Mouse (Mus musculus) limb, embryonic 11.5 days (tissue): ENCODE data around the gene Col18a1. TPM values are rescaled to one million over a fixed set of nuclear protein-coding genes. Genes with fewer than 3 reads are reported as not detected.

Experiments
- ATAC-seq: fragments of 200-750 bp; cut with Nextera tagmentation; 2 replicates; pipeline ENCODE4 v1.8.0; 2017; ENCODE audit warnings: low read depth; ENCODE audit not compliant: insufficient number of reproducible peaks, low FRiP score, low TSS enrichment
- DNase-seq: peaks from one replicate; pipeline ENCODE4 v3.0.0-alpha.2; 2015; ENCODE audit warnings: low spot score
- H3K27ac ChIP-seq: fragments of 300-500 bp; sonication (generic); replicated peaks from 2 replicates; pipeline ENCODE4 v1.5.1; 2014; ENCODE audit warnings: low read depth, mild to moderate bottlenecking, low read length
- H3K27me3 ChIP-seq: fragments of 300-500 bp; sonication (generic); 2 replicates; pipeline ENCODE4 v1.6.1; 2014; ENCODE audit warnings: mild to moderate bottlenecking, low read length, mixed read lengths; ENCODE audit not compliant: control insufficient read depth, insufficient read depth
- H3K36me3 ChIP-seq: fragments of 300-500 bp; sonication (generic); 2 replicates; pipeline ENCODE4 v1.6.1; 2014; ENCODE audit warnings: mild to moderate bottlenecking, low read length, moderate library complexity, mixed read lengths; ENCODE audit not compliant: control insufficient read depth, insufficient read depth
- H3K4me1 ChIP-seq: fragments of 300-500 bp; sonication (generic); 2 replicates; pipeline ENCODE4 v1.6.1; 2014; ENCODE audit warnings: low read length, mixed read lengths; ENCODE audit not compliant: control insufficient read depth, insufficient read depth
- H3K4me2 ChIP-seq: fragments of 300-500 bp; sonication (generic); 2 replicates; pipeline ENCODE4 v1.6.1; 2014; ENCODE audit warnings: low read depth, mild to moderate bottlenecking, moderate library complexity; ENCODE audit not compliant: severe bottlenecking
- H3K4me3 ChIP-seq: fragments of 300-500 bp; sonication (generic); 2 replicates; pipeline ENCODE4 v1.5.1; 2014; ENCODE audit warnings: low read depth, low read length
- H3K9ac ChIP-seq: fragments of 300-500 bp; sonication (generic); 2 replicates; pipeline ENCODE4 v1.6.1; 2014; ENCODE audit warnings: mild to moderate bottlenecking, low read length
- H3K9me3 ChIP-seq: fragments of 300-500 bp; sonication (generic); 2 replicates; pipeline ENCODE4 v1.6.1; 2016; ENCODE audit warnings: low read length; ENCODE audit not compliant: control insufficient read depth
- WGBS: fragments of 180-500 bp; shearing (Covaris S2); extraction: QIAGEN DNeasy Blood & Tissue Kit; methylation state at CpG from one replicate; pipeline ENCODE4 v1.1.7; 2014; 5-methylcytosine and 5-hydroxymethylcytosine counted together
- polyA plus RNA-seq: library from polyadenylated mRNA; unstranded; fragments of >200 nt; fragmentation: Nextera tagmentation; extraction: Ambion mirVana; gene quantifications from 2 replicates; pipeline ENCODE4 v1.2.1, GENCODE M21; 2014

Gene Col18a1
- polyA plus RNA-seq, 1 experiment from 2014 or later, result 63.0 TPM

DNA sequence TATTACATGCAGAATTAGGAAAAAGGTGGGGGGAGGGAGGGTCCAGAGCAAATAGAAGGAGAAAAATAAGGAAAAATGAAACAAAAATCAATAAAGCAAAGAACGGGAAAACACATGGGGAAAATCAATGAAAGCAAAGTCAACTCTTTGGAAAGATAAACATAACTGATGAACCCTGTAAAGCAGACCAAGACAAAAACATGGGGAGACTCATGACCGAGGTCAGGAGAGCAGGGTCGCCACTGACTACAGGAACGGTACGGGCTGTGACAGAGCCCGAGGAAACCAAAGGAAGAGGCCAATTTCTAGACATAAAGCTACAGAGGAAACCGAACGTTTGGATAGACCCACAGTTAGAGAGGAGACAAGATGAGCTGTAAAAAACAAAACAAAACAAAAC lies 62.7 kb downstream of the Col18a1 start:
- Histone ChIP-seq H3K36me3 (no peaks in the 10 kb centered on the region), H3K9me3 (no peaks in the 10 kb centered on the region), H3K4me2 (no peak overlapping the region), H3K4me1 (no peaks in the 10 kb centered on the region), H3K9ac (no peak overlapping the region), H3K4me3 (no peak overlapping the region), H3K27ac (no peak overlapping the region), H3K27me3 (no peaks in the 10 kb centered on the region)
- 77% methylated on average over 8 of the region's 8 CpGs for WGBS
- ATAC-seq, result no peak
- DNase-seq, result no peak

DNA sequence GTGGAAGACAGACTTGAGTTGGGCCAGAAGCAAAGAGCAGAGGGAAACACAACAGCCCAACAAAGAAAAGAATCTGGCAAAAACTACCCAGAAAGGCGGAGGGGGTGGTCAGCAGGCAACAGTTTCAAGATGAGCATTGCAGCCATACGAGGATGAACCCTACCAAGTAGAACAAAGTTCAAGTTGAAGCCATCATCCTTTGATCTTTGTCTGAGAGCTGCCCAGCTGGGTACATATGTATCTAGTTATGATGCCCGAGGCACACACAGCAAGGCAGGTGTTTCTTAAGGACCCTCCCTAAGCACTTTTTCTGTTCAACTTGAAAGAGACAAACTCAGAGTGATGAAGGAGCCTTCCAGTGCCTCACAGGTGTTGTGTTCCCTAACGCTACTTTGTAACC lies 66.6 kb downstream of the Col18a1 start:
- H3K4me3 ChIP-seq, result no peak overlapping the region
- H3K4me2 ChIP-seq, result no peak overlapping the region
- H3K36me3 ChIP-seq, result no peaks in the 10 kb centered on the region
- no peak overlapping the region for H3K9ac ChIP-seq
- no peak for ATAC-seq
- DNase-seq, result no peak
- 81% methylated on average over 4 of the region's 4 CpGs for WGBS
- H3K27ac ChIP-seq, result no peak overlapping the region
- no peaks in the 10 kb centered on the region for H3K9me3 ChIP-seq
- no peaks in the 10 kb centered on the region for H3K27me3 ChIP-seq
- no peaks in the 10 kb centered on the region for H3K4me1 ChIP-seq

DNA sequence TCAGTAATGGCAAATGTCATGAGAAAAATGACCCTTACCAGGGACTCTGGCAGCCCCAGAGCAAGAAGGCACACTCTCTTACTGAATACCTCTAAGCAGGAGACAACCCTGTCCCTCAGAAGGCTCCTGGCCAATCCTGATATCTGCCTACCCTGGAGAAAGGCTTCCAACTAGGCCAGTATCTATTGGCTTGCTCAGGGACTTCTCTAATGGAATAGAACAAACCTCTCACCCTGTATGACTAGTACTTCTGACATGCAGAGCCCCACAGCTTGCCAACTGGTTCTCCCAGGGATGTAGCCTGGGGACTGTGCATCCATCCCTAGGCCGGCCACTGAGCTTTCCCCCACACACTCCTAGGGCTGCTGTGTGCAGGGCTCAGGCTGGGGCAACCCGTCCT lies 67.7 kb downstream of the Col18a1 start:
- Histone ChIP-seq H3K4me2 (no peak overlapping the region), H3K27ac (no peak overlapping the region), H3K4me3 (no peak overlapping the region), H3K9ac (no peak overlapping the region), H3K4me1 (no peaks in the 10 kb centered on the region), H3K36me3 (no peaks in the 10 kb centered on the region), H3K9me3 (no peaks in the 10 kb centered on the region), H3K27me3 (no peaks in the 10 kb centered on the region)
- 91% methylated on average over 2 of the region's 2 CpGs for WGBS
- no peak for ATAC-seq
- DNase-seq, result no peak

DNA sequence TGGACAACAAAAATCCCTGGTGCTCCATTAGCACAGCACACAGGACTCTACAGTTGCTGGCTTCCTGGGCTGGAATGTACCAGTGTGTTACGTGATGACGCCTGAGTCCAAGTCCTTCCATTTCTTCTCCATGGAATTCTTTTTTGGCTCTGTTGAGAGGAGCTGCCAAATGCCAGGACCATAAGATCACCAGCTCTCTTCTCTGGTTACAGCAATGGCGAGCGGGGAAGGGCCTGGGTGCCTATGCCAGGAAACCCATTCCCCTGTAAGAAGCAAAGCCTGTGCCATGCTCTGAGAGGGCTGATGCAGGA lies 68.5 kb downstream of the Col18a1 start:
- 89% methylated on average over 4 of the region's 4 CpGs for whole genome bisulfite sequencing
- DNase-seq (no peak), ATAC-seq (no peak)
- no peaks in the 10 kb centered on the region for H3K36me3 ChIP-seq
- H3K4me2 ChIP-seq, result no peak overlapping the region
- H3K4me1 ChIP-seq, result no peaks in the 10 kb centered on the region
- H3K9ac ChIP-seq, result no peak overlapping the region
- H3K9me3 ChIP-seq, result no peaks in the 10 kb centered on the region; the same call in 1 of the 2 replicates
- no peak overlapping the region for H3K4me3 ChIP-seq
- no peak overlapping the region for H3K27ac ChIP-seq
- H3K27me3 ChIP-seq, result no peaks in the 10 kb centered on the region

- no peaks in the 10 kb centered on the region for H3K27me3 ChIP-seq
- H3K9me3 ChIP-seq, result no peaks in the 10 kb centered on the region; the same call in 1 of the 2 replicates
- no peak overlapping the region for H3K4me3 ChIP-seq
- no peak overlapping the region for H3K9ac ChIP-seq
- DNase-seq (no peak), ATAC-seq (no peak)
- H3K4me2 ChIP-seq, result no peak overlapping the region
- no peak overlapping the region for H3K27ac ChIP-seq
- no peaks in the 10 kb centered on the region for H3K36me3 ChIP-seq
- WGBS, result 86% methylated on average over 12 of the region's 12 CpGs
- H3K4me1 ChIP-seq, result no peaks in the 10 kb centered on the region
Measured at GRCm38 (mm10) chr10:77097006-77097889, 69.1 kb downstream of the Col18a1 start.

GRCm38 (mm10) chr10:77095666-77096065 lies 70.7 kb downstream of the Col18a1 start:
- Histone ChIP-seq H3K9ac (no peak overlapping the region), H3K4me1 (no peaks in the 10 kb centered on the region), H3K4me2 (no peak overlapping the region), H3K4me3 (no peak overlapping the region), H3K27ac (no peak overlapping the region), H3K27me3 (no peaks in the 10 kb centered on the region), H3K36me3 (no peaks in the 10 kb centered on the region), H3K9me3 (no peaks in the 10 kb centered on the region; the same call in 1 of the 2 replicates)
- ATAC-seq (no peak), DNase-seq (no peak)
- 90% methylated on average over 3 of the region's 3 CpGs for WGBS

DNA sequence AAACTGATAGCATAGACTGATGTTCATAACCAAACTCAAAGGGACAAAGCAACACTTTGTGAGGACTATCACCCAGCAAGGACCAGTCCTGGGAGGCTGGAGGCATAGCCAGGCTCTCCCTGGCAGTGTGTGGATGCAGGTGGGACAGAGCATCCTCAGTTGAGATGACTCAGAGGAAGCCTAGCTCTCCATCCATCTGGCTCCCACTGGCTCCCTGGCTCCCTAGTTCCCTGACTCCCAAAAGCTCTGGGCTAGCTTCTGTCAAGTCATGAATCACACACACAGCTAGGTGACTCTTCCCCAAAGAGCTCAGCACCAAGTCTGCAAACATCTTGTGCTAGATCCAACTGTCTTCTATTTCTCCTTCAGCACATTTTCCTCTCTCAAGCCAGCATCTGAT lies 72.5 kb downstream of the Col18a1 start:
- no peak overlapping the region for H3K4me2 ChIP-seq
- no peak for ATAC-seq
- no peak for DNase-seq
- no peak overlapping the region for H3K9ac ChIP-seq
- H3K9me3 ChIP-seq, result no peaks in the 10 kb centered on the region; the same call in 1 of the 2 replicates
- H3K4me1 ChIP-seq, result no peaks in the 10 kb centered on the region
- H3K4me3 ChIP-seq, result no peak overlapping the region
- no peak overlapping the region for H3K27ac ChIP-seq
- no peaks in the 10 kb centered on the region for H3K36me3 ChIP-seq
- no peaks in the 10 kb centered on the region for H3K27me3 ChIP-seq

DNA sequence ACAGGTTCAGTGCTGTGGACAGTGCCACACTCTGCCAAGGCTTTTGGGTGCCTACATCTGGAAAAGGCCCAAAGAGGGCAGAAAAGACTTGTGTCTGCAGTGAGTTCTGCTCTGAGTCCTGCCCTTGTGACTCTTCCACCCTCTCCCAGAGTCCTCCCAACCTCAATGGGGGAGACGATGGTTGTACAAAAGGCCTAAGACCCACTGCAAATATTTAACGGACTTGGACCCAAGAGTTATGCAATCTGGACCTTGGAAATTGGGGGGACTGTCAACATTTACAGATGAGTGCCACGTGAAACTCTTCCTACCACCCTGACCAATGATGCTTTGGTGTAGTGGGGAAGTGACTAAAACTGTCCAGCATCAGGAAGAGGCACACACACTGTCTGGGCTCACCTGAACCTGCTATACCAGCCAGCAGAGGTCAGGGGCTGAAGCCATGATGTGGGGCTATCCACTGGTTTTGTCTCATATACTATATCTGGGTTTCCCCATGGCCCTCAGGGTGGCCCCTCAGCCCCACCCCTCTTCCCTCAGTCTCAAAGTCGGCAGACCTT lies 74.7 kb downstream of the Col18a1 start:
- H3K4me2 ChIP-seq, result no peak overlapping the region
- no peaks in the 10 kb centered on the region for H3K27me3 ChIP-seq
- no peaks in the 10 kb centered on the region; the same call in 1 of the 2 replicates for H3K9me3 ChIP-seq
- 85% methylated on average over 4 of the region's 4 CpGs for WGBS
- H3K9ac ChIP-seq, result no peak overlapping the region
- no peaks in the 10 kb centered on the region; the same call in 1 of the 2 replicates for H3K36me3 ChIP-seq
- DNase-seq (no peak), ATAC-seq (no peak)
- no peaks in the 10 kb centered on the region for H3K4me1 ChIP-seq
- no peak overlapping the region for H3K27ac ChIP-seq
- H3K4me3 ChIP-seq, result no peak overlapping the region
